Mouse (Mus musculus) forelimb bud, embryonic 11.5 days (tissue): ENCODE measurements at regions not wholly inside any gene's neighbourhood (a gene's known extent, or its start where the extent isn't known, plus 50 kb on each side); places are given as distances from the start of the nearest gene placed in this dataset.

Experiments used
- DNase-seq: peaks from one replicate; pipeline ENCODE4 v3.0.0-alpha.2; 2012; ENCODE audit warnings: low read depth, low spot score

GRCm38 (mm10) chr14:67181586-67181985 is 1172.6 kb upstream of the Gulo start:
- no peak for DNase-seq

GRCm38 (mm10) chr14:67179549-67179948 is 1170.5 kb upstream of the Gulo start:
- DNase-seq = no peak

GRCm38 (mm10) chr14:67178329-67179039 is 1169.5 kb upstream of the Gulo start:
- DNase-seq = no peak

GRCm38 (mm10) chr14:67176672-67177071 is 1167.7 kb upstream of the Gulo start:
- no peak for DNase-seq

- no peak for DNase-seq
Observed at GRCm38 (mm10) chr14:67176100-67176499, 1167.1 kb upstream of the Gulo start.

- DNase-seq = no peak
Observed at GRCm38 (mm10) chr14:67174929-67175328, 1165.9 kb upstream of the Gulo start.

- DNase-seq = no peak
Observed at GRCm38 (mm10) chr14:67170801-67171200, 1161.8 kb upstream of the Gulo start.

- DNase-seq = peak; percentile 66
Observed at GRCm38 (mm10) chr14:67170248-67170647, 1161.2 kb upstream of the Gulo start.

GRCm38 (mm10) chr14:67169201-67169600 is 1160.2 kb upstream of the Gulo start:
- no peak for DNase-seq

GRCm38 (mm10) chr14:67159996-67160395 is 1151.0 kb upstream of the Gulo start:
- DNase-seq = no peak

GRCm38 (mm10) chr14:67158867-67159266 is 1149.9 kb upstream of the Gulo start:
- no peak for DNase-seq

GRCm38 (mm10) chr14:67156366-67156765 is 1147.4 kb upstream of the Gulo start:
- DNase-seq = no peak

- no peak for DNase-seq
Observed at GRCm38 (mm10) chr14:67153621-67154020, 1144.6 kb upstream of the Gulo start.

GRCm38 (mm10) chr14:67149961-67150471 is 1141.0 kb upstream of the Gulo start:
- no peak for DNase-seq

GRCm38 (mm10) chr14:67149091-67149490 is 1140.1 kb upstream of the Gulo start:
- no peak for DNase-seq

GRCm38 (mm10) chr14:67146602-67147001 is 1137.6 kb upstream of the Gulo start:
- DNase-seq = no peak

GRCm38 (mm10) chr14:67145046-67145445 is 1136.0 kb upstream of the Gulo start:
- DNase-seq = no peak

- no peak for DNase-seq
Observed at GRCm38 (mm10) chr14:67144461-67144985, 1135.5 kb upstream of the Gulo start.

GRCm38 (mm10) chr14:67143826-67144225 is 1134.8 kb upstream of the Gulo start:
- DNase-seq = no peak

- no peak for DNase-seq
Observed at GRCm38 (mm10) chr14:67142556-67143250, 1133.7 kb upstream of the Gulo start.

- no peak for DNase-seq
Observed at GRCm38 (mm10) chr14:67141581-67142441, 1132.8 kb upstream of the Gulo start.

GRCm38 (mm10) chr14:67141151-67141550 is 1132.1 kb upstream of the Gulo start:
- DNase-seq = no peak
